Comparison of ENCODE assay signal across 18 mouse cellular contexts in the genomic region with DNA sequence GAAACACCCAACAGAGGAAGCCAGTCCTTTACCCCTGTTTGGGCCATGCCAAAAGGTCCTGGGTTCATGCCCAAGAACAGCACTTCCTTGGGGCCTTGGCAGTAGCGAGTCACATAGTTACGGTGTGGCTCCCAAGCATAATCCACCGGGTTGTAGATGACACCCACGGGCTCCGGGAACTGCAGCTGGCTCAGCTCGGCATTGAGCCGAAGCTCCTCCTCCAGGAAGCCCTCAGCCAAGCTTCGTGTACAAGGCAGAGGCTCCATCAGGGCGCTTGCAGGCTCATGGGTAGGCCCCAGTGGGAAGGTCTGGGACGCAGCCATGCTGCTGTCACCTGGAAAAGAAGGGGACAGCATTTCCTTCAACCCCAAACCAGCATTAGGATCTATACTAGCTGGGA. TPM values are rescaled to one million over a fixed set of nuclear protein-coding genes. Genes with fewer than 3 reads are reported as not detected.
A peak's percentile ranks its signal among the peaks of the same experiment; 100 is the strongest.
DNase-seq lines count a peak whose midpoint lies in the region.
"Had no signal": no experiment of that assay in that cellular context is flagged by ENCODE, and none has a peak within 500 bp of the region (broad histone marks: within the 10 kb centered on the region; RNA-seq: fewer than 3 reads in every experiment).

No protein-coding gene starts in this region.

- peak; percentile 46 for DNase-seq in layer of hippocampus, adult 11-12 months (ENCODE audit: low spot score)
- DNase-seq in layer of hippocampus, adult 9-10 months (ENCODE audit: low spot score) = no peak
- peak; percentile 68 for DNase-seq in right cerebral cortex, adult 18-20 months
- DNase-seq in right cerebral cortex, postnatal 4 days = no peak
- peak; percentile 36 for DNase-seq in gonadal fat pad, adult 2 months (ENCODE audit: low read depth)
- peak; percentile 44 for DNase-seq in telencephalon, adult 2 months (ENCODE audit: low read depth, low spot score)
- DNase-seq in adrenal gland, adult 8-10 months = no peak
- DNase-seq: adrenal gland, postnatal 36 days; B cell, adult 2 months; cerebellum, adult 8-10 months; cerebellum, postnatal 36 days; heart, postnatal 10 days; kidney, adult 11 months; kidney, postnatal 14 days; lung, embryonic 14.5 days; lung, postnatal 14 days; retina, postnatal 1 day; thymus, postnatal 14 days had no signal

RNA-seq across cellular contexts. Expression of a gene that starts 9.3 kb away (rescaled TPM):
- polyA plus RNA-seq in gonadal fat pad, adult 2 months (2012; rRNA removed) = 16.1 and 17.5 TPM in 2 replicates
- total RNA-seq in adrenal gland, adult 8-10 months (2022) = 10 to 100 TPM; 14.3 to 22.9 (median 15.7) TPM

Comparison
In these comparisons a context has a peak if more than half of its experiments do, and no peak if none do; other contexts are left out.
1. DNase-seq: peak in layer of hippocampus, adult 11-12 months (single experiment), right cerebral cortex, adult 18-20 months (single experiment), gonadal fat pad, adult 2 months (single experiment) and telencephalon, adult 2 months (single experiment); none in layer of hippocampus, adult 9-10 months (single experiment), right cerebral cortex, postnatal 4 days (single experiment) and adrenal gland, adult 8-10 months (single experiment).